22 mouse cellular contexts compared by ENCODE assay signal in the genomic region with DNA sequence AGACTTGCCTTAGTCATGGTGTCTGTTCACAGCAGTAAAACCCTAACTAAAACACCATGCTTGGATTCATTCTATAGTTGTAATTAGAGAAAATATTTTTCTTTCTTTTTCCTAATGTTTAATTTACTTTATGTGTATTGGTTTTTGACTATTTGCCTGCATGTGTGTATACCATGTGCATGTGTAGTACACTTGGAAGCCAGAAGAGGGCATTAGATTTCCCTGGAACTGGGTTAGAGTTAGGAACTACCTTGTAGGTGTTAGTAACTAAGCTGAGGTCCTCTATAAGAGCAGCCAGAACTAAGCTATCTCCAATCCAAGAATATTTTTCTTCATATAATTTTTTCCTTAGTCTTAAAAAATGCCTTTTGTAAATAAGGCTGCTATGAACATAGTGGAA. TPM values are rescaled to one million over a fixed set of nuclear protein-coding genes. Genes with fewer than 3 reads are reported as not detected.
A peak's percentile ranks its signal among the peaks of the same experiment; 100 is the strongest.
DNase-seq lines count a peak whose midpoint lies in the region; ATAC-seq and TF ChIP-seq lines count a peak whose summit lies in the region.
"Had no signal": no experiment of that assay in that cellular context is flagged by ENCODE, and none has a peak within 500 bp of the region (broad histone marks: within the 10 kb centered on the region; RNA-seq: fewer than 3 reads in every experiment).

No protein-coding gene starts in this region.

- no peaks in the 10 kb centered on the region for H3K9me3 ChIP-seq in liver, postnatal 0 days (ENCODE audit: low read length)
- H3K9me3 ChIP-seq in liver, embryonic 11.5 days (ENCODE audit: control insufficient read depth, low read length), result no peaks in the 10 kb centered on the region
- H3K9me3 ChIP-seq in hindbrain, embryonic 16.5 days (ENCODE audit: control insufficient read depth, low read length), result no peaks in the 10 kb centered on the region
- H3K9me3 ChIP-seq in midbrain, embryonic 10.5 days (replicated peaks), result no peaks in the 10 kb centered on the region
- H3K9me3 ChIP-seq: forebrain, embryonic 12.5 days; heart, embryonic 15.5 days; limb, embryonic 12.5 days had no signal

- intact Hi-C loops in gastrocnemius, adult 2 months (cut with DNase I), result no loop called here

- no peak for TF ChIP-seq EP300 in liver, postnatal 0 days (IDR thresholded peaks at IDR 0.05; ENCODE audit: low read depth)

- H3K27ac ChIP-seq in gastrocnemius, adult 2 months, result no peak overlapping the region
- H3K27ac ChIP-seq in liver, postnatal 0 days (ENCODE audit: low read depth), result no peak overlapping the region
- H3K27ac ChIP-seq in liver, embryonic 11.5 days (ENCODE audit: low read depth, low read length), result no peak overlapping the region
- no peak overlapping the region for H3K27ac ChIP-seq in hindbrain, embryonic 16.5 days (ENCODE audit: low read depth, low read length)
- H3K27ac ChIP-seq in midbrain, embryonic 10.5 days (replicated peaks), result no peak overlapping the region
- H3K27ac ChIP-seq: forebrain, embryonic 12.5 days; heart, embryonic 15.5 days; hindbrain, postnatal 0 days; limb, embryonic 12.5 days had no signal

- 0 out of 2 replicates have a peak, but pooled peaks cover 2% of the 10 kb centered on the region for H3K36me3 ChIP-seq in liver, postnatal 0 days (replicated peaks; ENCODE audit: insufficient read depth, low read length)
- H3K36me3 ChIP-seq in liver, embryonic 11.5 days (ENCODE audit: control insufficient read depth, insufficient read depth, low read length), result peaks cover 8% of the 10 kb centered on the region; the same call in 1 of the 2 replicates
- peaks cover 7% of the 10 kb centered on the region for H3K36me3 ChIP-seq in hindbrain, embryonic 16.5 days (ENCODE audit: control insufficient read depth, insufficient read depth, low read length)
- H3K36me3 ChIP-seq in midbrain, embryonic 10.5 days, result peaks cover 44% of the 10 kb centered on the region

- no peak overlapping the region for H3K4me3 ChIP-seq in gastrocnemius, adult 2 months
- no peak overlapping the region for H3K4me3 ChIP-seq in liver, postnatal 0 days (ENCODE audit: low read depth, low read length)
- no peak overlapping the region for H3K4me3 ChIP-seq in liver, embryonic 11.5 days (ENCODE audit: low read depth, low read length)
- no peak overlapping the region for H3K4me3 ChIP-seq in hindbrain, embryonic 16.5 days (ENCODE audit: low read length)
- H3K4me3 ChIP-seq in midbrain, embryonic 10.5 days, result no peak overlapping the region
- H3K4me3 ChIP-seq: forebrain, embryonic 12.5 days; heart, embryonic 15.5 days; limb, embryonic 12.5 days; myocyte had no signal

- ATAC-seq in liver, postnatal 0 days, result no peak
- no peak for ATAC-seq in liver, embryonic 11.5 days (replicated peaks; ENCODE audit: low FRiP score)
- ATAC-seq in hindbrain, embryonic 16.5 days, result no peak
- ATAC-seq: hindbrain, postnatal 0 days had no signal

- TF ChIP-seq CTCF in gastrocnemius, adult 2 months (IDR thresholded peaks at IDR 0.05), result peak; percentile 4; the same call in 1 of the 2 replicates
- peak; percentile 39 for TF ChIP-seq CTCF in liver, postnatal 0 days (IDR thresholded peaks at IDR 0.05; ENCODE audit: low read depth)

- H3K4me1 ChIP-seq in liver, postnatal 0 days (ENCODE audit: insufficient read depth), result no peaks in the 10 kb centered on the region
- H3K4me1 ChIP-seq in liver, embryonic 11.5 days (replicated peaks; ENCODE audit: control insufficient read depth, insufficient read depth, low read length), result no peaks in the 10 kb centered on the region
- H3K4me1 ChIP-seq in hindbrain, embryonic 16.5 days (ENCODE audit: control insufficient read depth, insufficient read depth, low read depth, low read length), result no peaks in the 10 kb centered on the region
- no peaks in the 10 kb centered on the region for H3K4me1 ChIP-seq in midbrain, embryonic 10.5 days
- H3K4me1 ChIP-seq: forebrain, embryonic 12.5 days; heart, embryonic 15.5 days; limb, embryonic 12.5 days had no signal

- no peak for DNase-seq in gastrocnemius, adult 2 months
- DNase-seq in gastrocnemius, adult 8-10 months (ENCODE audit: low spot score in 2 of 2), result no peak
- no peak for DNase-seq in liver, postnatal 0 days
- DNase-seq in liver, embryonic 11.5 days (ENCODE audit: low spot score), result no peak
- DNase-seq in R1 (ENCODE audit: low read depth, low spot score), result peak; percentile 47
- DNase-seq in right cerebral cortex, adult 2 months (ENCODE audit: low spot score in 2 of 2), result no peak
- no peak for DNase-seq in midbrain, embryonic 10.5 days (ENCODE audit: low spot score)
- DNase-seq: cerebellum, adult 2 months; cerebellum, postnatal 36 days; gastrocnemius, postnatal 10 days; heart, adult 18-20 months; kidney, adult 2 months; kidney, postnatal 25 days; lung, adult 18-20 months; lung, postnatal 14 days; midbrain, embryonic 14.5 days had no signal

- no peaks in the 10 kb centered on the region for H3K27me3 ChIP-seq in liver, postnatal 0 days (ENCODE audit: insufficient read depth, low read length)
- H3K27me3 ChIP-seq in liver, embryonic 11.5 days (replicated peaks; ENCODE audit: control insufficient read depth, insufficient read depth, low read length), result no peaks in the 10 kb centered on the region
- H3K27me3 ChIP-seq in hindbrain, embryonic 16.5 days (replicated peaks; ENCODE audit: control insufficient read depth, insufficient read depth, low read length), result no peaks in the 10 kb centered on the region
- no peaks in the 10 kb centered on the region for H3K27me3 ChIP-seq in midbrain, embryonic 10.5 days (ENCODE audit: low read depth, poor library complexity, severe bottlenecking)
- H3K27me3 ChIP-seq: forebrain, embryonic 12.5 days; heart, embryonic 15.5 days; limb, embryonic 12.5 days had no signal

- H3K9ac ChIP-seq in liver, postnatal 0 days (replicated peaks), result no peak overlapping the region
- H3K9ac ChIP-seq in liver, embryonic 11.5 days (ENCODE audit: low read depth, low read length), result no peak overlapping the region
- no peak overlapping the region for H3K9ac ChIP-seq in hindbrain, embryonic 16.5 days (ENCODE audit: low read depth, low read length)
- H3K9ac ChIP-seq: forebrain, embryonic 12.5 days; heart, embryonic 15.5 days; limb, embryonic 12.5 days had no signal

- H3K4me2 ChIP-seq in liver, postnatal 0 days (ENCODE audit: low read depth, low read length), result no peak overlapping the region
- H3K4me2 ChIP-seq in liver, embryonic 11.5 days, result no peak overlapping the region
- H3K4me2 ChIP-seq in hindbrain, embryonic 16.5 days (ENCODE audit: low read length), result no peak overlapping the region
- H3K4me2 ChIP-seq: forebrain, embryonic 12.5 days; heart, embryonic 15.5 days; limb, embryonic 12.5 days had no signal

RNA-seq across cellular contexts. Expression of gene Xrn1, which starts 21.7 kb away (rescaled TPM):
- total RNA-seq in gastrocnemius, adult 2 months (2021), result 10 to 100 TPM; 10.3 to 11.2 TPM
- 10 to 100 TPM in 3 of 4 experiments, 1 to 10 TPM in 1; 8.4 to 13.6 (median 11.3) TPM for total RNA-seq in gastrocnemius, adult 8-10 months (2022)
- 4.8 TPM in 2 replicates for polyA plus RNA-seq in liver, postnatal 0 days (2015; fragmentation: Nextera tagmentation; extraction: Ambion mirVana)
- 10.6 and 11.9 TPM in 2 replicates for polyA plus RNA-seq in liver, embryonic 11.5 days (2014; fragmentation: Nextera tagmentation; extraction: Ambion mirVana)
- polyA plus RNA-seq in hindbrain, embryonic 16.5 days (2015; fragmentation: Nextera tagmentation; extraction: Ambion mirVana), result 12.9 and 13.9 TPM in 2 replicates
- polyA plus RNA-seq in midbrain, embryonic 10.5 days (2016; fragmentation: Nextera tagmentation; extraction: Ambion mirVana), result 19.7 and 20.9 TPM in 2 replicates
